Mouse (Mus musculus) myocyte (in vitro differentiated cells): ENCODE results near the gene Msrb3. TPM values are rescaled to one million over a fixed set of nuclear protein-coding genes. Genes with fewer than 3 reads are reported as not detected.
A peak's percentile ranks its signal among the peaks of the same experiment; 100 is the strongest.

Experiments used
- H3K27me3 ChIP-seq: one replicate; pipeline ENCODE4 v1.6.1; 2011; ENCODE audit not compliant: control insufficient read depth, insufficient read depth, insufficient read length
- H3K36me3 ChIP-seq: one replicate; pipeline ENCODE4 v1.6.1; 2011; ENCODE audit not compliant: control insufficient read depth, insufficient read depth
- H3K4me2 ChIP-seq: one replicate; pipeline ENCODE4 v1.6.1; 2011; ENCODE audit warnings: low read depth, control low read depth
- H3K4me3 ChIP-seq: one replicate; pipeline ENCODE4 v1.5.1; 2011; ENCODE audit warnings: mild to moderate bottlenecking, control low read depth, moderate library complexity
- H3K79me2 ChIP-seq: one replicate; pipeline ENCODE4 v1.6.1; 2011; ENCODE audit not compliant: control insufficient read depth, insufficient read depth
- H3ac ChIP-seq: one replicate; pipeline ENCODE4 v1.6.1; 2011; ENCODE audit not compliant: control insufficient read depth, insufficient read length
- CEBPB ChIP-seq: IDR thresholded peaks from 2 replicates; pipeline ENCODE4 v1.6.1; 2011; ENCODE audit warnings: mild to moderate bottlenecking, moderate library complexity; ENCODE audit not compliant: poor library complexity, insufficient read depth, severe bottlenecking
- E2F4 ChIP-seq: IDR thresholded peaks from one replicate; pipeline ENCODE4 v1.6.1; 2011; ENCODE audit warnings: mild to moderate bottlenecking, control low read depth, moderate library complexity; ENCODE audit not compliant: insufficient read depth
- MAX ChIP-seq: IDR thresholded peaks from one replicate; pipeline ENCODE4 v1.6.1; 2011; ENCODE audit warnings: low read depth, mild to moderate bottlenecking, control low read depth
- MYOD1 ChIP-seq, 3 experiments: IDR thresholded peaks; one replicate each; pipeline ENCODE4 v1.6.1; 2011; ENCODE audit warnings: control low read depth in 2 of 3, low read depth in 2 of 3, mild to moderate bottlenecking in 2 of 3, moderate library complexity in 1 of 3; ENCODE audit not compliant: insufficient read length in 2 of 3, control insufficient read depth in 1 of 3
- MYOG ChIP-seq, 3 experiments: IDR thresholded peaks; one replicate each; pipeline ENCODE4 v1.6.1; 2011; ENCODE audit warnings: control low read depth in 2 of 3, low read depth in 2 of 3, mild to moderate bottlenecking in 2 of 3; ENCODE audit not compliant: insufficient read length in 2 of 3, control insufficient read depth in 1 of 3, insufficient read depth in 1 of 3
- POLR2A ChIP-seq: IDR thresholded peaks from one replicate; pipeline ENCODE4 v1.6.1; 2011; ENCODE audit warnings: low read depth, mild to moderate bottlenecking, control low read depth, moderate library complexity; ENCODE audit not compliant: insufficient read length
- POLR2AphosphoS2 ChIP-seq: IDR thresholded peaks from one replicate; pipeline ENCODE4 v1.6.1; 2011; ENCODE audit warnings: low read depth, control low read depth; ENCODE audit not compliant: insufficient read length
- REST ChIP-seq: IDR thresholded peaks from one replicate; pipeline ENCODE4 v1.6.1; 2011; ENCODE audit warnings: mild to moderate bottlenecking, control low read depth, moderate library complexity; ENCODE audit not compliant: insufficient read depth, insufficient read length
- SRF ChIP-seq: IDR thresholded peaks from one replicate; pipeline ENCODE4 v1.6.1; 2011; ENCODE audit warnings: low read depth; ENCODE audit not compliant: control insufficient read depth, insufficient read length
- TCF12 ChIP-seq: IDR thresholded peaks from one replicate; pipeline ENCODE4 v1.6.1; 2011; ENCODE audit warnings: mild to moderate bottlenecking, control low read depth; ENCODE audit not compliant: poor library complexity, insufficient read depth, severe bottlenecking
- TCF3 ChIP-seq: IDR thresholded peaks from one replicate; pipeline ENCODE4 v1.6.1; 2011; ENCODE audit warnings: low read depth, control low read depth; ENCODE audit not compliant: insufficient read length
- USF1 ChIP-seq: IDR thresholded peaks from one replicate; pipeline ENCODE4 v1.6.1; 2011; ENCODE audit warnings: low read depth, mild to moderate bottlenecking, control low read depth, moderate library complexity
- polyA plus RNA-seq: library from polyadenylated mRNA; unstranded; fragments of >200 nt; fragmentation: generic; extraction: Trizol; gene quantifications from one replicate; pipeline ENCODE4 v1.2.1, GENCODE M21; 2012; ENCODE audit warnings: missing spikeins

Msrb3 gene
- polyA plus RNA-seq, 1 experiment, result 8.5 TPM

DNA sequence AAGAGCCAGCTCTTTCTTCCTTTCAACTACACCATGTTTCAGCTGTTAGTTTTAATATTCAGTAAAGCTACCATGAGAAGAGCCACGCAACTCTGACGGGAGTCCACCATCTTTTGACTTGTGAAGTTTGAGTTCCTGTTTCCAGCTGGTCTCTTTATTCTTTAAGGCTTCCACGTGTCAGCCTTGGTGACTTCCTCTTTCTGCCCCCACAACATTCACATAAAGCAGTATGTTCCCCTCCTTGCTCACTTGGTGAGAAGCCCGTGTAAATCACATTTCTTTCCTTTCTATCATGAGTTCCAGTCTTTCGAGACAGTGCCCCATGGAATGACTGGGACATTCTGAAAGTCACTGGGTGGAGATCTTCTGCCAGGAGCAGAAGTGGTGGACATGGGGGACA is 83.6 kb downstream of the Msrb3 start:
- Histone ChIP-seq H3K79me2 (no peaks in the 10 kb centered on the region), H3K27me3 (no peaks in the 10 kb centered on the region), H3K4me3 (no peak overlapping the region), H3ac (no peak overlapping the region), H3K4me2 (no peak overlapping the region), H3K36me3 (no peaks in the 10 kb centered on the region)
- TF ChIP-seq POLR2AphosphoS2 (no peak), REST (no peak)

DNA sequence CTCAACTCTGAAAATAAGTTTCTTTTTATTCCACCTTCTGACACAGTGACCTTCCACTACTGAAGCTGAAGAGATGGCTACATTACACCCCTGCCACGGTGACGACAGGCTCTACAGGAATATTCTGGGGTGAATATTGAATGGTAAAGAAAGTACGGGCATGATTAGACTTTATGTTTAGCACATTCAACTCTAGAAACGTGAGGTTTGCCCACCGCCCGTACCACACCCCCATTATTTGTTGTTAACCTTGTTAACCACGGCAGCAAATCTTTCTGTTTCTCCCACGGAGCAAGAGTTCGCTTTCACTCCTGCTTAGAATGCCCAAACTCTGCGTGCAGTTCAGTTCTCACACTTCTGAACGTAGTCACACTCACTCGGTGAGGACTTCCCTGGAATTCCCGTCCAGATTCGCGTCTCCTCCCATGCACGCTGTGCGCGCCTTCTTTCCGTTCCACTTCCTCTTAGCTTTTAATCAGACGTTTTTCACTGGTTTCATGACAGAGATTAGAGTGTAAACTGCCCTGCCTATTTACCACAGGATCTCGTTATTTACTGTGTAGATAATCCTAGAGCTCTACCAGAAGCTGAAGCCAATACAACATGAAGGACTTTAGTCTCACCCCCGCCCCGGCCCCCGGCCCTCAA is 87.0 kb downstream of the Msrb3 start:
- Histone ChIP-seq H3K4me2 (no peak overlapping the region), H3K36me3 (no peaks in the 10 kb centered on the region), H3K27me3 (no peaks in the 10 kb centered on the region), H3ac (no peak overlapping the region), H3K4me3 (no peak overlapping the region), H3K79me2 (no peaks in the 10 kb centered on the region)
- TF ChIP-seq REST, result no peak
- TF ChIP-seq POLR2A, result no peak
- no peak for TF ChIP-seq MYOD1 (IDR thresholded peaks at IDR 0.05; ENCODE audit: control insufficient read depth in 1 of 3, insufficient read length in 2 of 3, low read depth in 2 of 3)
- TF ChIP-seq POLR2AphosphoS2, result no peak
- TF ChIP-seq MAX, result no peak
- no peak for TF ChIP-seq SRF
- no peak for TF ChIP-seq TCF12
- no peak for TF ChIP-seq MYOG (IDR thresholded peaks at IDR 0.05; ENCODE audit: control insufficient read depth in 1 of 3, insufficient read depth in 1 of 3, insufficient read length in 2 of 3, low read depth in 2 of 3)
- no peak for TF ChIP-seq E2F4
- no peak for TF ChIP-seq CEBPB
- TF ChIP-seq USF1, result no peak
- TF ChIP-seq TCF3, result no peak

DNA sequence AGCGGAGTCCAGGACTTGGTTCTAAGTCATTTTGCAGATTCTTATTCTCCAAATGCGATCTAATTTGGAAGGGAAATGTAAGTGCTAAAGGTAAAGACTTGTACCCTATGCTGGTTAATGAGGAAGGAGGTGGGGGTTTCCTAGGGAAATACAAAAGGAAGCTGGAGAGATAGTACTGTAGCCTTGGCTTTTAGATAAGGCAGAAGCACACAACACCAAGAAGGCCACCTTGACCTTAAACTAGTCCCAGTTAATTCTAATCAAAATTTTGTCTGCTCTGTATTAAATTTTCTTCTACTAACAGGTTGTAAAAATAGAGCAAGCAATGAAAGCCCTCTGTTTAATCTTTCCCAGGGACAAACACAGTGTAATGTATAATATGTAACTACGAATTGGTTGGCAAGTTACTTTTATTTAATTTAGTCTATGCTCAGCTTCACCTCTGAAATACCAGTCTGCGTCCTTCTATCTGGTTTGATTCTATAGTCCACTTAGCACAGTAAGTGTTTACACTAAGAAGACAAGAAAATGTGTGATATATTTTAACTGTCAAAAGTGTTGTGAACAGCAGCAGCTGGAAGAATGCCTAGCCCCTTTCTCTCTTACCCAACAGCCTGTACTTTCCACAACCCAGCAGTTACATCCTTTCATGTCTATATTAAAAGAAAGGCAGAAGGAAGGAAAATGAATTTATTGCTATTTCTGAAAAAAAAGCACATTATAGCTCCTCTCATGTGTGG is 87.9 kb downstream of the Msrb3 start:
- H3K27me3 ChIP-seq, result no peaks in the 10 kb centered on the region
- no peak overlapping the region for H3ac ChIP-seq
- no peaks in the 10 kb centered on the region for H3K79me2 ChIP-seq
- no peak overlapping the region for H3K4me2 ChIP-seq
- H3K36me3 ChIP-seq, result no peaks in the 10 kb centered on the region
- no peak overlapping the region for H3K4me3 ChIP-seq
- no peak for TF ChIP-seq REST

DNA sequence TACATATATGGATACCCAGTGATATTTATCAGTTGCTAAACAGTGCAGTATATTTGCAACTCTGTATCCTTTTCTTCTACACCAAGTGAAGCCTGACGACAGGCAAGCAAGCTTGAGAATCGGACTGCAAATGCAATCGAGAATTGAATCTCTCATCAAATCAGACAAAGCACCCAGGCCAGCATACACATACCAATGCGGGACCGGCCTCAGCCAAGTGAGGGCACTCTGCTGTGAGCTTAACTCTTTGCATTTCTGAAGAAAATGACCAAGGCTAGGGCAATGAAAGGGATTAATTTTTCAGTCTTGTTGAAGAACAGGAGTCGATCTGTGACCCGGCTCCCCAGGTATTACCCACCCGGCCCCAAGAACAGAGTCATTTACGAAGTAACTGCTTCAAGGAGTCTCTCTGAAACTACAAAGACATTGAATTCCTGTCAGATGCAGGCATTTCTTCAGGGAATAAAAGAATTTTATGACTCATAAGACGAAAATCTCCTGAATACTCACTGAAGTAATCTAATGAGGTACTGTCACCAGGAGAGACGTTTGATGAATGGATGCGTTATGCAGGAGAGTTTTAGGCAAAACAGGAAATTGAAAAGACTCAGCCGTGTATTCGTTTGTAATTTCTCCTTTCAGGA is 88.7 kb downstream of the Msrb3 start:
- Histone ChIP-seq H3K79me2 (no peaks in the 10 kb centered on the region), H3K27me3 (no peaks in the 10 kb centered on the region), H3K4me2 (peak overlapping the region; percentile 14), H3K36me3 (no peaks in the 10 kb centered on the region), H3K4me3 (no peak overlapping the region), H3ac (no peak overlapping the region)
- no peak for TF ChIP-seq MAX
- TF ChIP-seq REST, result no peak
- no peak for TF ChIP-seq CEBPB
- TF ChIP-seq TCF3, result no peak
- no peak for TF ChIP-seq POLR2AphosphoS2
- no peak for TF ChIP-seq SRF
- TF ChIP-seq MYOD1 (IDR thresholded peaks at IDR 0.05; ENCODE audit: control insufficient read depth in 1 of 3, insufficient read length in 2 of 3, low read depth in 2 of 3), result no peak
- TF ChIP-seq TCF12, result no peak
- no peak for TF ChIP-seq POLR2A
- TF ChIP-seq USF1, result no peak
- TF ChIP-seq E2F4, result no peak
- TF ChIP-seq MYOG (IDR thresholded peaks at IDR 0.05; ENCODE audit: control insufficient read depth in 1 of 3, insufficient read depth in 1 of 3, insufficient read length in 2 of 3, low read depth in 2 of 3), result no peak

DNA sequence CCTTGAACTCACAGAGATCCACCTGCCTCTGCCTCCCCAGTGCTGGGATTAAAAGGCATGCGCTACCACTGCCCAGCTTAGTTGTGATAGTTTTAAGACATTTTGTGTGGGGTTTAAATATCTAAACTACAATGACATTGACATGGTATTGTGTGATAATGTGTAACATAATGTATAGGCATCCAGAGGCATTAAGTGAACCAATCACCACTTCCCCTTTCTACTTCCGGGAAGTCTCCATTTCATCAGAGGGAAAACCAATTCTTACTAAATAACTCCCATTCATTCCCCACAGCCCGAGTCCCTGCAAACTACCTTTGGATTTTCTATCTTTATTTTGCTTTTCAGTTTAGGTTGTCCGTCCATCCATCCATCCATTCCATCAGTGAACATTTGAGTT is 90.7 kb downstream of the Msrb3 start:
- TF ChIP-seq E2F4 (no peak), REST (no peak), CEBPB (no peak), MYOD1 (IDR thresholded peaks at IDR 0.05; ENCODE audit: control insufficient read depth in 1 of 3, insufficient read length in 2 of 3, low read depth in 2 of 3) (no peak), USF1 (no peak), POLR2AphosphoS2 (no peak), MAX (no peak), TCF12 (no peak), POLR2A (no peak), MYOG (IDR thresholded peaks at IDR 0.05; ENCODE audit: control insufficient read depth in 1 of 3, insufficient read depth in 1 of 3, insufficient read length in 2 of 3, low read depth in 2 of 3) (no peak), TCF3 (no peak), SRF (no peak)
- Histone ChIP-seq H3K4me2 (no peak overlapping the region), H3K36me3 (no peaks in the 10 kb centered on the region), H3K79me2 (no peaks in the 10 kb centered on the region), H3K27me3 (no peaks in the 10 kb centered on the region), H3ac (no peak overlapping the region), H3K4me3 (no peak overlapping the region)
